Mouse (Mus musculus) erythroblast, embryonic 14.5 days (primary cell): Measurements from ENCODE around the gene Fabp2. TPM values are rescaled to one million over a fixed set of nuclear protein-coding genes. Genes with fewer than 3 reads are reported as not detected.

ENCODE experiments used
- H3K27me3 ChIP-seq: 2 replicates; pipeline ENCODE4 v1.6.1; 2012; ENCODE audit warnings: inconsistent platforms; ENCODE audit not compliant: control insufficient read depth
- H3K36me3 ChIP-seq: 2 replicates; pipeline ENCODE4 v1.6.1; 2012; ENCODE audit warnings: mild to moderate bottlenecking, inconsistent platforms; ENCODE audit not compliant: control insufficient read depth
- H3K4me1 ChIP-seq: 2 replicates; pipeline ENCODE4 v1.6.1; 2012; ENCODE audit warnings: inconsistent platforms; ENCODE audit not compliant: control insufficient read depth
- H3K4me3 ChIP-seq: replicated peaks from 2 replicates; pipeline ENCODE3; 2012; ENCODE audit warnings: moderate library complexity, mild to moderate bottlenecking, inconsistent platforms
- H3K9me3 ChIP-seq: 2 replicates; pipeline ENCODE4 v1.6.1; 2012; ENCODE audit warnings: low read length, inconsistent platforms, mixed read lengths; ENCODE audit not compliant: control insufficient read depth
- GATA1 ChIP-seq: IDR thresholded peaks from 2 replicates; pipeline ENCODE4 v1.6.1; 2012; ENCODE audit warnings: low read length, inconsistent platforms, mixed read lengths
- TAL1 ChIP-seq: IDR thresholded peaks from 3 replicates; pipeline ENCODE4 v1.6.1; 2012; ENCODE audit warnings: low read length, inconsistent platforms, mixed read lengths
- polyA plus RNA-seq: library from polyadenylated mRNA; stranded (reverse); fragments of >175 nt; gene quantifications from 2 replicates; pipeline ENCODE4 v1.2.3, GENCODE M21; 2012

Gene Fabp2
- polyA plus RNA-seq, 1 experiment: not detected

DNA sequence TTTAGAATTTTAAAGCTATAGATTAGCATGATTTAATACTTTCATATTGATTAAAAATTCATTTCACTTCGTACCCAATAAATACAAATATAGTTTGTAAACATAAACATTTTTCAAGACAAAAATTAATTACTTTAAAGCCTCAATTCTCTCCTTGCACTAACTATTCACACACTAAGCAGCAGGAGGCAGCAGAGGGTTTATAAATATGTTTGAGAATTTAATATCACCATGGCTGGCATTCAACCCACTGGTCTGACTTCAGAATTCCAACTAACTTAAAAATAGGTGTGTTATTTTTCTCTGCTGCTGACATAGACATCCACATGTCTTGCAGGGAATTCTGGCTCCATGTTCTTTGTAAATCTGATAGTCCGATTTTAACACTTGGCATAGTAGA lies 44.3 kb downstream of the Fabp2 start:
- Histone ChIP-seq H3K36me3 (peaks cover 3% of the 10 kb centered on the region), H3K4me1 (no peaks in the 10 kb centered on the region), H3K9me3 (no peaks in the 10 kb centered on the region), H3K27me3 (no peaks in the 10 kb centered on the region), H3K4me3 (no peak overlapping the region)
- TF ChIP-seq TAL1: no peak
- TF ChIP-seq GATA1: no peak

DNA sequence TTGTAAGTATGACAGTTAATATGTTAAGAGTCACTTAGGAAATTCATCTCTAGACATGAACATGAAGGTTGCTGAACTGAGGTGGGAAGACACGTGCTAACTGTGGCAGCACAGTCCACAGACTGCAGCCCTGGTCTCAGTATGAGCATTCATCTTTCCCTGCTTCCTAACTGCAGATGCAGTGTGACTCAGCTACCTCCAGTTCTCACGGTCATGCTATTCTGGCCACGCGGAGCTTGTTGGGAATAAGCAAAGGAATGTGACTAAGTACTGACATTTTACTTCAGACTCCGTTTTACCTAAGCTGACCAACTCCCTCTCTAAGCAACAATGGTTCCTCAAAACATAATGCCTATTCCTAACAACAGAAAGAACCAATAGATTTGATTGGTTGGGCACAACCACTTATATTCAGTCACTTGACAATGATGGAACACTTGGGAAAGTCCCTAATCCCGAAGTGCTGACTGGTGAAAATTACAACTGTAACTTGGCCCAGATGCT lies 48.6 kb downstream of the Fabp2 start:
- H3K27me3 ChIP-seq: no peaks in the 10 kb centered on the region
- no peaks in the 10 kb centered on the region for H3K9me3 ChIP-seq
- peaks cover 3% of the 10 kb centered on the region; the same call in 1 of the 2 replicates for H3K36me3 ChIP-seq
- H3K4me1 ChIP-seq: no peaks in the 10 kb centered on the region
- H3K4me3 ChIP-seq: no peak overlapping the region
- TF ChIP-seq GATA1: no peak

Other genes starting within 250 kb of the Fabp2 start
- not detected in 2 replicates for gene Pde5a, start 166.1 kb upstream of the Fabp2 start, polyA plus RNA-seq
- gene Gm10959, start 24.3 kb downstream of the Fabp2 start, polyA plus RNA-seq: not detected in 2 replicates
- 13.1 and 15.7 TPM in 2 replicates for gene 1810037I17Rik, start 29.1 kb downstream of the Fabp2 start, polyA plus RNA-seq
- 0.01 and 0.10 TPM in 2 replicates for gene Usp53, start 89.4 kb downstream of the Fabp2 start, polyA plus RNA-seq
- gene Myoz2, start 139.9 kb downstream of the Fabp2 start, polyA plus RNA-seq: not detected in 2 replicates